Mouse (Mus musculus): Measurements from ENCODE around the gene Panx2. TPM values are rescaled to one million over a fixed set of nuclear protein-coding genes. Genes with fewer than 3 reads are reported as not detected.

Panx2 gene
- total RNA-seq, 2 experiments from 2014 or later, result not detected

- ATAC-seq (replicated peaks; ENCODE audit: poor library complexity, severe bottlenecking), result peak; percentile 63
Measured at GRCm38 (mm10) chr15:89118007-89118406, 58.5 kb downstream of the Panx2 start.

DNA sequence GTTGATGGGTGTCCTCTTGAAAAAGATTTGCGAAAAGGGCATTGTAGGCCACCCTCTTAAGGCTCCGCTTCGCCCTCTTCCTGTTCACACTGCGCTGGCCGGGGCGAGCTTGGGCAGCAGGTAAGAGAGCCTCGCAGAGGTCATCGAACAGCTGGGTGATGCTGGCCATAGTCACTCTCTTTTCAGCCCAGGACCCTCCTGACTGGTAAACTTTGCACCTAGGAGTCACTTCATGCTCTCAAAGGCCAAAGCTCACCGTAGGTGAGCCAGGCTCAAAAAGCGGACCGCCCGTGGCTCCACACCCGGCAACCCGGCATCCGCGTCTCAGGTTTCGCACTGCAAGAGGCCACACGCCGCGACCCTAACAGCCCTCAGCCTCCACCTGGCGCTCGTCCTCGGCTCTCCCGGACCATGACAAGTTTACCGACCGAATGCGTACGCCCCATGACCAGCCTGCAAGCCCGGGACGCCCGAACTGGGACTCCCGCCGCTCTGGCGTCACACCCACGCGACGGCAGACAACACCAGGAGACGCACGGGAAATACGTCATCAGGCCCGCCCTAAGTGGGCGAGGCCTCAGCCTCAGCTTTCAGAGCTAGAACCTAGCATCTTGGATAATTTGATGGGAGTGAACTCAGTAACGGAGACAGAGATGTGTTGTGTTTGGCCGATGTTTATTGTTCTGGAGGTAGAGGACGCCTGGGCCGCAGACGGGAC lies 63.3 kb downstream of the Panx2 start, which contains the start of gene Tubgcp6:
Gene Tubgcp6, minus strand, starts transcription at position 464 of the 718 bp plus-strand sequence.
- peak; percentile 96 for ATAC-seq (replicated peaks; ENCODE audit: poor library complexity, severe bottlenecking)

Other genes with a start within 250 kb of the Panx2 start
- gene Alg12, start 240.4 kb upstream of the Panx2 start, total RNA-seq (2014; fragmentation: Nextera tagmentation), result 12.9 and 14.2 TPM in 2 replicates
- 3.5 and 11.6 TPM in 2 replicates for gene Alg12, start 240.4 kb upstream of the Panx2 start, total RNA-seq (2017)
- 72.9 and 76.0 TPM in 2 replicates for gene Creld2, start 240.1 kb upstream of the Panx2 start, total RNA-seq (2014; fragmentation: Nextera tagmentation)
- 138 and 139 TPM in 2 replicates for gene Creld2, start 240.1 kb upstream of the Panx2 start, total RNA-seq (2017)
- gene Pim3, start 197.5 kb upstream of the Panx2 start, total RNA-seq (2014; fragmentation: Nextera tagmentation), result 13.8 and 14.6 TPM in 2 replicates
- gene Pim3, start 197.5 kb upstream of the Panx2 start, total RNA-seq (2017), result 13.0 and 21.3 TPM in 2 replicates
- gene Ttll8, start 105.3 kb upstream of the Panx2 start, total RNA-seq (2014; fragmentation: Nextera tagmentation), result not detected in 2 replicates
- gene Ttll8, start 105.3 kb upstream of the Panx2 start, total RNA-seq (2017), result not detected in 2 replicates
- gene Mlc1, start 80.7 kb upstream of the Panx2 start, total RNA-seq (2014; fragmentation: Nextera tagmentation), result not detected in 2 replicates
- not detected in 2 replicates for gene Mlc1, start 80.7 kb upstream of the Panx2 start, total RNA-seq (2017)
- not detected in 2 replicates for gene Mov10l1, start 76.8 kb upstream of the Panx2 start, total RNA-seq (2014; fragmentation: Nextera tagmentation)
- not detected in 2 replicates for gene Mov10l1, start 76.8 kb upstream of the Panx2 start, total RNA-seq (2017)
- 38.0 and 44.2 TPM in 2 replicates for gene Trabd, start 15.4 kb downstream of the Panx2 start, total RNA-seq (2014; fragmentation: Nextera tagmentation)
- gene Trabd, start 15.4 kb downstream of the Panx2 start, total RNA-seq (2017), result 36.9 and 39.8 TPM in 2 replicates
- gene Selenoo, start 29.4 kb downstream of the Panx2 start, total RNA-seq (2014; fragmentation: Nextera tagmentation), result 11.6 and 21.8 TPM in 2 replicates
- 13.6 and 16.2 TPM in 2 replicates for gene Selenoo, start 29.4 kb downstream of the Panx2 start, total RNA-seq (2017)
- gene Tubgcp6, start 63.4 kb downstream of the Panx2 start, total RNA-seq (2014; fragmentation: Nextera tagmentation), result 23.4 and 29.2 TPM in 2 replicates
- 12.6 and 20.2 TPM in 2 replicates for gene Tubgcp6, start 63.4 kb downstream of the Panx2 start, total RNA-seq (2017)
- 11.3 and 14.7 TPM in 2 replicates for gene Hdac10, start 69.0 kb downstream of the Panx2 start, total RNA-seq (2014; fragmentation: Nextera tagmentation)
- 11.2 and 13.9 TPM in 2 replicates for gene Hdac10, start 69.0 kb downstream of the Panx2 start, total RNA-seq (2017)
- not detected in 2 replicates for gene Mapk12, start 81.0 kb downstream of the Panx2 start, total RNA-seq (2014; fragmentation: Nextera tagmentation)
- 0.93 TPM in 1 of 2 replicates, not detected in the other for gene Mapk12, start 81.0 kb downstream of the Panx2 start, total RNA-seq (2017)
- gene Mapk11, start 89.9 kb downstream of the Panx2 start, total RNA-seq (2014; fragmentation: Nextera tagmentation), result not detected in 2 replicates
- not detected in 2 replicates for gene Mapk11, start 89.9 kb downstream of the Panx2 start, total RNA-seq (2017)
- 19.1 and 23.4 TPM in 2 replicates for gene Plxnb2, start 121.1 kb downstream of the Panx2 start, total RNA-seq (2014; fragmentation: Nextera tagmentation)
- 11.0 and 14.7 TPM in 2 replicates for gene Plxnb2, start 121.1 kb downstream of the Panx2 start, total RNA-seq (2017)
- 4.3 and 6.1 TPM in 2 replicates for gene Dennd6b, start 136.8 kb downstream of the Panx2 start, total RNA-seq (2014; fragmentation: Nextera tagmentation)
- gene Dennd6b, start 136.8 kb downstream of the Panx2 start, total RNA-seq (2017), result 2.5 and 4.7 TPM in 2 replicates
- 9.2 and 10.5 TPM in 2 replicates for gene Ppp6r2, start 151.8 kb downstream of the Panx2 start, total RNA-seq (2014; fragmentation: Nextera tagmentation)
- gene Ppp6r2, start 151.8 kb downstream of the Panx2 start, total RNA-seq (2017), result 5.8 and 6.4 TPM in 2 replicates